Mouse (Mus musculus) bone marrow macrophage, adult 2 months (primary cell): ENCODE data around the gene Rag1. TPM values are rescaled to one million over a fixed set of nuclear protein-coding genes. Genes with fewer than 3 reads are reported as not detected.

Experiments used
- H3K27ac ChIP-seq: 2 replicates; pipeline ENCODE4 v1.5.1; 2012; ENCODE audit warnings: low read depth, low read length; ENCODE audit not compliant: insufficient read depth
- H3K4me1 ChIP-seq: 2 replicates; pipeline ENCODE4 v1.6.1; 2012; ENCODE audit warnings: low read length; ENCODE audit not compliant: control insufficient read depth, insufficient read depth
- H3K4me3 ChIP-seq: 2 replicates; pipeline ENCODE4 v1.5.1; 2012; ENCODE audit warnings: mild to moderate bottlenecking, low read length, moderate library complexity; ENCODE audit not compliant: insufficient read depth
- CTCF ChIP-seq: IDR thresholded peaks from 2 replicates; pipeline ENCODE4 v1.5.1; 2012; ENCODE audit warnings: low read depth, mild to moderate bottlenecking, low read length, moderate library complexity
- POLR2A ChIP-seq: IDR thresholded peaks from 2 replicates; pipeline ENCODE4 v1.6.1; 2012; ENCODE audit warnings: mild to moderate bottlenecking, low read depth, low read length, borderline replicate concordance
- polyA plus RNA-seq: library from polyadenylated mRNA; stranded (reverse); fragments of >200 nt; gene quantifications from 2 replicates; pipeline ENCODE4 v1.2.4, GENCODE M21; 2012; ENCODE audit not compliant: missing spikeins, insufficient read depth, insufficient read length

Gene Rag1
- polyA plus RNA-seq, 1 experiment, result not detected

DNA sequence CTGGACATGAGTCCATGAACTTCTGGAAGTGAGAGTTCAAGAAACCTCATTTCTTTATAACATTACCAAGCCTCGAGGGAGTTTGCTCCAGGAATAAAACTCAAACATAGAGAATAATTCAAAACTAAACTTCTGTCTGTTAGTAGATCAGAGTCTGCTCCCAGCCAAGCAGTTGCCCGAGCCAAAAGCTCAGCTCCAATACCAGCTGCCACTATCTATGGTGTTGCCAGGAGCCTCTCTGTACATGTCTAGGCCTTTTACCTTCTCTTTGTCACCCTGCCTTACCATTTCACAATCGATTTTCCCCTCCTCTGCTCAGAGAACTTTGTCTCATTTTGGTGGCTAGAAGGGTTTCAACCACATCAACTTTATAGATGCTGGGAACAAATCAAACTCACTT is 24.2 kb upstream of the Rag1 start:
- H3K4me3 ChIP-seq, result no peak overlapping the region

DNA sequence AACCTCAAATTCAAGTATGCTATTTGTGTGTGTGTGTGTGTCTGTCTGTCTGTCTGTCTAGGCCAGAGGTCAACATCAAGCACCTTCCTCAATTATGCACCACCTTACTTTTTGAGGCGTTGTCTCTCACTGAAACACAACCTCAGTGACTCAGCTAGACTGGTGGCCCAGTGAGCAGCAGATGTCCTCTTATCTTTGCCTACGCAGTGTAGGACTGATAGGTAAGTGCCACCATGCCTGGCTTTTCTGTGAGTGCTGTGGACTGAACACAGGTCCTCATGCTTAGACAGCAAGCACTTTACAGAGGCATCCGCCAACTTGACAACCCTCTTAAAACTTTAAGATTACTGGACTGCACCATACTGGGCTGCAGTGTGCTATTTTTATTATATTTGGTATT is 19.4 kb upstream of the Rag1 start:
- no peak overlapping the region for H3K4me3 ChIP-seq
- H3K4me1 ChIP-seq, result no peaks in the 10 kb centered on the region
- no peak overlapping the region for H3K27ac ChIP-seq
- no peak for TF ChIP-seq POLR2A
- TF ChIP-seq CTCF, result no peak

More for the DNA sequence above, 24.2 kb upstream of the Rag1 start:
- Histone ChIP-seq H3K4me1 (peaks cover 4% of the 10 kb centered on the region), H3K27ac (no peak overlapping the region)
- TF ChIP-seq CTCF (no peak), POLR2A (no peak)

DNA sequence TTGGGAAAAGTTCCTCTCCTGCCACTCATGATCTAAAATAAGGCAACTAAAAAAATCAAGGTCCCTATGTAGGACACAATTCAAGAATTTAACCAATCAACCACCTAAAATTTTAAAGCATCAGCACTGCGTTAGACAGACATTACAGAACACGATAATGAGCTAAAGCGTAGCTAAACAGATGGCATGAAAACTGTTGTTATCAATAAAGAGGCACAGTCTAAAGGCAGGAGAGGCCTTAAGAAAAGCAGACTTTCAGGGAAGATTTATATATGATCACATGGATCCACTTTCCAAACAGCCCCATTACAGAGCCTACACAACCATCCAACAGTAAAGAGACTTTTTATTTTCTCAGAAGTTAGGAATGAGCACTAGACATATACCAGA is 16.4 kb upstream of the Rag1 start:
- Histone ChIP-seq H3K4me3 (no peak overlapping the region), H3K4me1 (no peaks in the 10 kb centered on the region), H3K27ac (no peak overlapping the region)
- TF ChIP-seq POLR2A (no peak), CTCF (no peak)

- no peaks in the 10 kb centered on the region for H3K4me1 ChIP-seq
- no peak overlapping the region for H3K4me3 ChIP-seq
- H3K27ac ChIP-seq, result no peak overlapping the region
- peak; percentile 58 for TF ChIP-seq CTCF
- no peak for TF ChIP-seq POLR2A
These were observed 15.9 kb upstream of the Rag1 start for GRCm38 (mm10) chr2:101665058-101665702.

GRCm38 (mm10) chr2:101660536-101660935 is 11.2 kb upstream of the Rag1 start:
- H3K27ac ChIP-seq, result no peak overlapping the region
- no peak for TF ChIP-seq CTCF
- no peak for TF ChIP-seq POLR2A
- no peak overlapping the region for H3K4me3 ChIP-seq
- no peaks in the 10 kb centered on the region for H3K4me1 ChIP-seq

- no peak for TF ChIP-seq POLR2A
- peak; percentile 44 for TF ChIP-seq CTCF
- Histone ChIP-seq H3K4me1 (no peaks in the 10 kb centered on the region), H3K4me3 (no peak overlapping the region), H3K27ac (no peak overlapping the region)
These were observed 3.8 kb upstream of the Rag1 start for GRCm38 (mm10) chr2:101652921-101653597.

GRCm38 (mm10) chr2:101652204-101652920 is 3.1 kb upstream of the Rag1 start:
- Histone ChIP-seq H3K27ac (no peak overlapping the region), H3K4me3 (peak overlapping the region; percentile 15; the same call in 1 of the 2 replicates), H3K4me1 (no peaks in the 10 kb centered on the region)
- TF ChIP-seq CTCF (no peak), POLR2A (no peak)

DNA sequence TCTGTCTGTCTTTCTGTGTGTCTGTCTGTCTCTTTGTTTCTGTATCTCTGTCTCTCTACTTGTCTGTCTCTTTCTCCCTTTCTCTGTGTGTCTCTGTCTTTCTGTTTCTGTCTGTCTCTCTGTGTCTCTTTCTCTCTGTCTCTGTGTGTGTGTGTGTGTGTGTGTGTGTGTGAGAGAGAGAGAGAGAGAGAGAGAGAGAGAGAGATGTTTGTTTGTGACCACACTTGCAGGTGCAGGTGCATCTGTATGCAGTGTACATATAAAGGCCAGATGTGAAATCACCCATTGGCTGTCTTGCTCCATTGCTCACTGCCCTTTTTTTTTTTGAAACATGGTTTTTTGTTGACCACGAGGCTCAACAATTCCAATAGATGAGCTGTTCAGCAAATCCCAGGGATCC is 1.1 kb upstream of the Rag1 start:
- no peak overlapping the region for H3K27ac ChIP-seq

DNA sequence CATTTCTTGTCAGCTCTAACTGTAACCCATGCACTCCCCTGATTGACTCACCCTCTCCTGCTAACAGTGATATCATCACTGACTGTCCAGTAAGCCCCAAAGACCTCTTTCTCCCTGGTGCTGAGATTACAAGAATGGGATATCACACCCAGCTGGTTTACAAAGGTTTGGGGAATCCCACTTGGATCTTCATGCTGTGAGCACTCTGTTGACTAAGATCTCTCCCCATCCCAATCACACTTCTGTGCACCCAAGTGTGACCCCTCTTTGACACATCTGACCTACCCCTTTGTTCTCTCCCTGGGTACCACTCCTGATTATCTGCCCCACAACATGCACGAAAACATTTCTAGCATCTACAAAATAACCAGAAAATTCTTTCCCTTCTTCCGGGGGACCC is 940 bp downstream of the Rag1 start:
- H3K27ac ChIP-seq, result no peak overlapping the region
- H3K4me1 ChIP-seq, result no peaks in the 10 kb centered on the region
- TF ChIP-seq POLR2A (no peak), CTCF (no peak)
- H3K4me3 ChIP-seq, result no peak overlapping the region

More for the DNA sequence above, 1.1 kb upstream of the Rag1 start:
- Histone ChIP-seq H3K4me1 (no peaks in the 10 kb centered on the region), H3K4me3 (no peak overlapping the region)
- TF ChIP-seq CTCF, result no peak

- Histone ChIP-seq H3K4me3 (no peak overlapping the region), H3K4me1 (no peaks in the 10 kb centered on the region), H3K27ac (no peak overlapping the region)
- no peak for TF ChIP-seq POLR2A
- TF ChIP-seq CTCF, result no peak
These were observed 3.5 kb downstream of the Rag1 start for GRCm38 (mm10) chr2:101645841-101646240.

DNA sequence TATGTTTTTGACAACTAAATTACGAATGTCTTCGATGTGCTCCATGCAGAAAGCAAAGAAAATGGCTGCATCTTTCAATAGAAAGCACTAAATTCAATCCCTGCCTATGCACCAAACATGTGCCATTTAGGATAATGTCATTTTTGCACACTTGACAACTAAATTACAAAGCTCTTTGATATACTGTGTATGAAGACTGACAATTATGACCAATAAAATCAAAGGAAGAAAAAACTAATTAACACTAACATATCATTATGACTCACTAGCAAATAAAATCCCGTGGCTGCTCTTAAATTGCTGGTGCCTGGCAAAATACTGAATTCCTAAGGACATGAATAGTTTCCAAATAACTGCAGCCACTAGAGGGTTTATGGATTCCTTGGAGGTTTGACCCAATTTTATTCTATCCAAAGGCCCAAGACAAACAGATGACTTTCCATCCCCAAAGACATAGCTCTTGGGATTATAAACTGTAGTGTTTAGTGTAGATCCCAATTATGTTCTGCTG is 9.4 kb downstream of the Rag1 start:
- TF ChIP-seq POLR2A, result no peak
- TF ChIP-seq CTCF, result no peak
- Histone ChIP-seq H3K4me3 (no peak overlapping the region), H3K27ac (no peak overlapping the region), H3K4me1 (no peaks in the 10 kb centered on the region)
